Mouse (Mus musculus) cerebellum, adult 9-10 months (tissue): ENCODE results near the gene Tha1.

ENCODE experiments used
- DNase-seq: peaks from one replicate; pipeline ENCODE4 v3.0.0; 2022

Tha1 gene

DNA sequence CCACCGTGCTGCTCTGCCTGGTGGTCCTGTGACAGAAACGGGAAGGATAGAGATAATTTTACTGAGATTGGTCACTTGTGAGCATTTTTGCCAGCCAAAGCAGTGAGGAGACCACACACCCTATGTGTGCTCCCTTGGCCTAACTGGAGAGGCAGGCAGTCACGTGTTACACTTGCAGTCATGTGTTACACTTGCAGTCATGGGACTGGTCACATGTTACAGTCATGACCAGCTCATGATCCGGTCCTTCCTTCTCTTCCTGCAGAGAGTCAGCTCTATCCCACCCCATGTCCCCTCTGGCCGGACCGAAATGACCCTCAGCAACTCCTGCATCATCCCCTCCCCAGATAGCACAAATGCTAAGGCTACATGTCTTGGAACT, 7.7 kb upstream of the Tha1 start:
- peak; percentile 20 for DNase-seq

DNA sequence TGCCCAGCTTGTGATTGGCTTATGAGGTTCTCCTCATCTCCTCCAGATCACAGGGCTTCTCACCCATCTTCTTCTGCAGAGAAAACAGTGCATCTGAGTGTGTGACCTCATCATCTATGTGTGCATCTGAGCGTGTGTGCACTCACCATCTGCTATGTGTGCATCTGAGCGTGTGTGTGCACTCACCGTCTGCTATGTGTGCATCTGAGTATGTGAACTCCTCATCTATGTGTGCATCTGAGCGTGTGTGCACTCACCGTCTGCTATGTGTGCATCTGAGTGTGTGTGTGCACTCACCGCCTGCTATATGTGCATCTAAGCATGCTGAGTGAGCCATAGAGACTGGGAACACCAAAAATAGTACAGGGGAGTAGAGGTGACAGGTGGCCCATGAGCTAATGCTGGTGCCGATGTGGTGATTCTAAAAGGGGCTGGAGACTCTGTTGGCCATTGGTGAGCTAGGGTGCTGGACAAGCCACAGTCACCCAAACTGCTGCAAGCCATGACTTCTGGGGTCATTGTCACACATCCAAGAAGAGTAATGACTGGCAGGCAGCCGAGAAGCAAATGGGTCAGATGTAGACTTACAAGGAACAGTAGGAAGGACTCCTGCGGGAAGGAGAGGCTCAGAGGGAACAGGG, 7.2 kb upstream of the Tha1 start:
- peak; percentile 59 for DNase-seq

DNA sequence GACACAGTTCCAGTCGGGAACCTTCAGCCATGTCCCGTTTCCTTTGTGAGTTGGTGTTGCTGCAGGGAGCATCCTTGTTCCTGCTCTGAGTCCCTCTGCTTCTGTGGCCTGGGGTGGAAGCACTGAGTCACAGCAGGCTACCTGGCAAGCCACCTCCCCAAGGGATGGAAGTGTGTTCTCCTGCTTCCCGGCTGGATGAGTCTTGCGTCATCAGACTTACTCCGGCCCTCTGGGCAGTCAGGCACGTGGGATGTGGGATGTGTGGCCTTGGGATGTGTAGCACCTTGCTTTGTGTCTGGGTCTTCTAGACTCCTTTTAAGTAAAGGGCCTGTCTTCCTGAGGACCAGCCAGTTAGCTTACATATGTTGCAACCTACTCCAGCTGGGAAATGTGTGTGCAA, 6.4 kb upstream of the Tha1 start:
- DNase-seq, result peak; percentile 17

DNA sequence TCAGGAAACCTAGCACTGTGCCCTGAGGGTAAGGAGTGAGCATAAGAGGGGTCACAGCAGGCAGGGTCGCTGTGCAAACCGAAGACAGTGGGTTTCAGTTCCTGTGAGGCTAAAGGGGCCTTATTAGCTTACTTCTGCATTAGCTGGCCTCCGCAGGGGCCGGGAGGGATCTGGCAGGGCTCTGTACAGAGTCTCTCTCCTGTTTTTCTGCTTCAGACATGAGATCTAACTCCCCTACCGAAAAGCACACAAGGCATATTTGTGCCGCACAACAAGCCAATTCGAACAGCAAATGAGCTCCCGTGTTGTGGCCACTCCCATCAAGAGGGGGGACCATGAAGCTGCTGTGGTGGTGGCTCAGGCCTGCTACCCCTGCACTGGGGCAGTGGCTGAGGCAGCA, 5.6 kb upstream of the Tha1 start:
- DNase-seq, result no peak

DNA sequence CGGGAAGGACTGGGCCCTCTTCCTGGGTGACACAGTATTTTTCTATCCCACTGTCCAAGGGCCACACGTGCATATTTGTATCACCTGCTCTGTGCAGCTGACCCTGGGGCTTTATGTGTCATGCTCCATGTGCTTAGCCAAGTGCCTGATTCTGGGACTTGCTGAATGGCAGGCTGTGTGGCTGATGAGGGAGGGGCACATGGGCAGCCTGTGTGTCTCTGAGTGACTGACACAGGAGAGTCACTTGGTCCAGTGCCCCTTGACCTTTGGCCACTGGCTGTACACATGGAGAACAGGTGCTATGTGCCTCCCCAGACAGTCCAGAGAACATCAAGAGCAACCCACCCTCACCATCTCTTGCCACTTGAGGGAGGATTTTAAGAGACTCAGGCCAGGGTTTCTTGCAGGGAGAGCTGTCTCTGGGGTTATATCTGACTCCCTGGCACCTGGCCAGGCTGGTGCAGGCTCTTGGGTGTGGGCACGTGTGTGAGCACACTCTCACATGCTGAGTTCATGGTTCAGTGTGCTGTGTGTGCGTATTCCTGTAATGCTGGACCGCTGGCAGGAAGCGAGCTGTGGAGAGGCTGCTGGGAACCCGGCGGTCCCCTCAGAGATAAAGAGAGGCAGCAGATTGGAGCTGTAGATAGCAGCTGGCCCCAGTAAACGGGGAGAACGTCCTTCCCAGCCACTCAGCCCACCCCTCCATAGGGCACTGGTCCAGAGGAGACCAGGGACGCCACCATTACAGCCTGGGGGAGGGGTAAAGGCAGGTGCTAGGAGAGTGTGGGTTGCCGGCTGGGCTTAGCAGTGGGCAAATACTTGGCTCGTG, 4.8 kb upstream of the Tha1 start:
- DNase-seq, result peak; percentile 30

DNA sequence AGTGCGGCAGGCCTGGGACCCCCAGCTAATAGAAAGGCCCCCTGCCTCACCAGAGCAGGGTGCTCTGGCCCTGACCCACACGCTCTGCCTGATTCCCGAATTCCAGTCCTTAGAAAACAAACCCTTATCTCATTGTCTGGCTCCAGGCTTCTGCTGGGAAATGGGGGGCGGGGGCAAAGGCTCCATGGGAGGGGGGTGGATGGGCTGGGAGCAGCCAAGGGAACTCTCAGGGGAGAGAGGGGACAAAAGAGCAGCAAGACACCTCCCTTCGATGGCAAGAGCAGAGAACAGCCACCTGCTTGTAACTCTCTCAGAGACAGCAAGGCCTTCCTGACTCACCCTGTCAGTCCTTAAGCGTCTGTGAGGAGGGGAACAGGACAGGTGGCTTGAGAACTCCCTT, 2.4 kb upstream of the Tha1 start:
- no peak for DNase-seq

DNA sequence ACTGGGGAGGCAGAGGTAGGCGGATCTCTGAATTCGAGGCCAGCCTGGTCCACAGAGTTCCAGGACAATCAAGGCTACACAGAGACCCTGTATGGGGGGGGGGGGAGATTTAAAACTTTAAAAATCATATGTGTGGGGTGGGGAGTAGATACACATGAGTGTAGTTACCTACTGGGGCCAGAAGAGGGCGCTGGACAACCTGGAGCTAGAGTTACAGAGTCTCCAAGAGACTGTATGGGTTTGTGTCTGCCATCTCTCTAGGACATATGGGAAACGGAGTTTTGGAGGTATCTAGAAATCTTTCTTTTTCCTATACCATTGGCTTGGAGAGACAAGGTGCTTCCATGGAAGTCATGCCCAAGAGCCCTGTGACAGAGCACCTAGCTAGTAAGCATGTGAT, 1.1 kb upstream of the Tha1 start:
- no peak for DNase-seq

DNA sequence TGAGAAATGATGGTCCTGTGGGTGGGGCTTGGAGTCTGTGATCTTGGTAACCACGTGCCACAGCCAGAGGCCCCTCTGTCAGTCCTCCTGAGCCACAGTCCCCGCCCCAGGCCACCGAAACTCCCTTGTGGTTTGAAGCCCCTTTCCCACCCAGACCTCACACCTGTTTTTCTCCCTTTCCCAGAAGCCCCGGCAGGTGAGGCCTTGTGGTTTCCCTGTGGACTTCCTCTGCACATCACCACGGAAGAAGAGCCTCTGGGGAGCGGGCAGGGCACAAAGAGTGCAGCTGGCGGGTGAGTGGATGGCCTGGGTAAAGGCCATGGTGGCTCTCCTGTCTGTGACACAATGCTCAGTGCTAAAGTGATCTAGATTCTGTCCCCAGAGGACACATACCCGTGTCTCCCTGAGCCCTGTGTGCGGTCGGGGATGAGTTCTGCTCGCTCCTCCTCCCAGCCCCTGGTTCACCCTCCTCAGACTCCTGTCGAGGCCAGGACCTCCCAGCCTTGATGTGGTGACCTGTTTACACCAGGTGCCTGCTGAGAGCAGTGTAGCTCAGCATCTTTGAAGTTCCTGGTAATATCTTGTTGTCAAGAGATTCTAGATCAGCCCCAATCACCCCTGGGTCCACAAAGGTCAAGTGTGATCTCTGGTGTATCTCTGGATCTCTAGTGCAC, 1.2 kb downstream of the Tha1 start:
- DNase-seq, result no peak

DNA sequence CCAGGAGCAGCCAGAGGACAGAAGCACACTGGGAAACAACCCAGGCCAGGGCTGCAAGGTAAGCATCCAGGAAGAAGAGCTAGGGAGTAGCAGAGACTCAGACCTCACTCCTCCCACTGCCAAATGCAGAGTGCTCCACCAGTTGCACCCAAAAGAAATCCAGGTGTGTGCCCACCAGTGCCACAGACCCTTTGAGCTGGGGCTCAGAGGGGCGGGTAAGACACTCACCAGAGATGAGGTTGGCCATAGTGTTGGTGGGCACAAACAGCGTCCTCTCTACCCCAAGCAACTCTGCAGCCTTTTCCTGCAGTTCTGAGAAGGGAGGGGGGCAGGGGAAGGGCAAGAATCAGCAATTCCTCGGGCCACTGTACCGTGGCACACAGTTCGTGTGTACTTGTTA, 1.9 kb downstream of the Tha1 start:
- no peak for DNase-seq

DNA sequence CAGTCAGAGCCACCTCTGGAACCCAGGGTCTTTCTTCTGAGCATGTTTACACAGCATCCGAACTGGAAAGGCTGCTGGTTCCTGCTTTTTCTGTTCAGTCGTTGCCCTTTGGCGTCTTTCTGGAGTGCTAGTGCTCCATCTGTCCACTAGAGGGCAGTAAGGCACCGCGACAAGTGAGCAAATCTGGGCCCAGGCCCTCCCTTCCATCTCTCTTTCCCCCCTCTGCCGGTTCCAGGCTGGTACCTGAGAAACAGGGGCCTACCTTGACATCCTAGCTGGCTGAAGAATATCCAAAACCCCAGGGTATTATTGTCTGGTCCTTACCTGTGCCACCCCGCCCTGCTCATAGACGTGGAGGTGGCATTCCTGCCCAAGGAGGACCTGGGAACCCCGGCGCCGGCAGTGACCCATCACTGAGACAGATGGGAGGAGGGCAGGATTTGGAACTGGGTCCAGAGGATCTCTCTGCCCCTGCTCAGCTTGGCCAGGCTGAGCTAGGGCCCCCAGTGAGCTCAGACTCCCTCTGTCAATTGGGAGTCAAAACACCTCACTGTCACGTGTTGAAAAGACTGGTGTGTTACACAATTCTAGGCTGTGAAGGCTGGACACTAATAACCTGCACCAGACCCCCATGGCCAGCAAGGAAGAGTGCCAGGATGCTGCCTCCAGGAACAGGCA, 2.5 kb downstream of the Tha1 start:
- DNase-seq, result peak; percentile 93

DNA sequence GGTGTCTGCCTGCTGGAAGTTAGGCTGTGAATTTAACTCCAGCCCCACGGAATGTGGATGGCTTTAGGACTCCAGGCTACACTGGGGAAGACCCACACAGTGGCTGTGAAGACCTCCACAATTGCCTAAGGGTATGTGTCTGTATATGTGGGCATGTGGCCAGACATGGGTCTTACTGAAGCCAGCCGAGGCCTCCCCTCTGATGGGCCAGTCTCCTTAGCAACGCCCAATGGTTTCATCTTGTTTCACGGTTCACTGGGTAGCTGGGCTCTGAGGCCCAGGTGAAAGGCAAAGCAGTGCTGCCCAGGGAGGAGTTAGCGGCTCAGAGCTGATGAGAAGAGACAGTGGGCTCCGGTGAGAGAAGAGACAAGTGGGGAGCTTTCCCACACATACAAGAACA, 7.3 kb downstream of the Tha1 start:
- no peak for DNase-seq

DNA sequence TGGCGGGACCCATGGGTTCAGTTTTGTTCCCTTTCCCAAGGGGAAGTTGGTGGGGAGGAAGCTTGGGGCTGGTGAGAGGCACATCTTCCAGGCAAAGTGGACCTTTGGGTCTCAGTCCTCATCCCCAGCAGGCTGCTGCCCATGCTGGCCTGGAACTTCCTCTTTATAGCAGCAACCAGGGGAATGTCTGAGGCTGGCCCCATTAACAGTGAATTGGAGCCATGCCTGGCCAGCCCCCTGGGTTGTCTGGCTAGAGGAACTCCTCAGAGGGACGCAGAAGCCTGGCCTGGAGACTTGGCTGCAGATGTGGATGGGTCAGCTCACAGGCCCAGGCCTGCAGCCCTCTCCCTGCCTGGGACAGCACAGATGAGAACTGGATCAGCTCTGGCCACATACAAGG, 8.5 kb downstream of the Tha1 start:
- no peak for DNase-seq

DNA sequence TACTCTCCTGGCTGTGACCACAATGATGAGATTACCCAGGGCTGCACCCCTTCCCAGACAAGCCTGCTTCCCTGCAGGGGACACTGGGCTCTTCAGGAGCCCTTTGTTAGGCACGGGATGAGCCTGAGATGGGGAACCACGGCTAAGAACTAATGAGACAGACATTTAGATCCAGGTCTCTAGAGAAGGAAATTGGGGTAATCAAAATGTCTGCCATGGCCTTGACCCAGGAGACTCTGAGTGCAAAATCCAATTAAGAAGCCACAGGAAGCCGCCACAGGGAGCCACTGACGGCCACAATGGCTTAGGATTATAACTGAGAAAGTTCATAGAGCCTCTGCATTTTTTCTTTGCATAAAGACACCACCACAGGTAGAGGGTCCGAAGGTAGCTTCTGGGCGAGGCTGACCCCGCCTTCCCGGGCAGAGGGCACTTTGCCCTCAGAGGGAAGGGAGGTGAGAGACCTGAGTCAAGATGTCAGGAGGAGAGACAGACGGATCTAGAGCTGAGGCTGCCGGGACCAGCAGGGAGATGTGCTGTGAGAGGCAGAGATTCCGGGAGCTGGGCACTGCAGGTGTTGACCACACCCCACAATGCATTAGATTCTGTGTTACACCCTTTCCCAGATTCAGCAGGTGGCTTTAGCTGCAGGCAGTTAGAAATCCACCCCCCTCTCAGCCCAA, 10.0 kb downstream of the Tha1 start:
- no peak for DNase-seq

DNA sequence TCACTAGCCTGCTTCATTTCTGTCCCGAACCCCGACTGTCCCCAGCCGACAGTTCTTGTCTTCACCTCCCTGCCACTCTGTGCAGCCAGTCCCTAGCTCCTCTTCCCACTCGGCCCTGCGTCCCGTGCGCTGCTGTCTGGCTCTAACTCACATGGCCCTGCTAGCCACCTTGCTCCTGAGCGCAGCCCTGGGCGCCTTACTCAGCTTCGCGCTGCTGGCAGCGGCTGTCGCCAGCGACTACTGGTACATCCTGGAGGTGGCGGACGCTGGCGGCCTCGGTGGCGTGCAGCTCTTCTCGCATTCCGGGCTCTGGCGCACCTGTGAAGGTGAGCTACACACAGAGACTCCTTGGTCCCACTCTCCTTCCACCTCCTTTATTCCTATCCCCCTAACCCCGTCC, 12.7 kb downstream of the Tha1 start, which contains the start of gene Tmem235:
Gene Tmem235 (plus strand): TSS at position 152 of the 400 bp plus-strand sequence.
- DNase-seq, result no peak

DNA sequence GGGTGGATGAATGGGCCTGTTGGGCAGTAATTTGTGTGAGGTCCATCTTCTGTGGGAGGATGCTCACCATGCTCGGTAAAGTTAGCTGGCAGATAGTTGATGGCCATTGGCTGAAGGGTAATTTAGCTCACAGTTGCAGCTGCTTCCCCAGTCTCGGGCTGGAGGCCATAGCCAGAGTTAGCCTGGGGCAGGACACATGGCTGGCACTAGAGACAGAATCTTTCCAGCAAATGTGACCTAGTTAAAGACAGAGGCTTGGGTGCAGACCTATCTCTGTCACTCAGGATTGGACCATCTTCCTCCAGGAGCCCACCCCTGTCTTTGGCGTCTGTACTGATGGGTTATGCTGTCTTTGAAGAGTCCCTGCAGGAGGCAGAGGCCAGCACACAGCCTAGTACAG, 14.9 kb downstream of the Tha1 start:
- DNase-seq, result no peak

DNA sequence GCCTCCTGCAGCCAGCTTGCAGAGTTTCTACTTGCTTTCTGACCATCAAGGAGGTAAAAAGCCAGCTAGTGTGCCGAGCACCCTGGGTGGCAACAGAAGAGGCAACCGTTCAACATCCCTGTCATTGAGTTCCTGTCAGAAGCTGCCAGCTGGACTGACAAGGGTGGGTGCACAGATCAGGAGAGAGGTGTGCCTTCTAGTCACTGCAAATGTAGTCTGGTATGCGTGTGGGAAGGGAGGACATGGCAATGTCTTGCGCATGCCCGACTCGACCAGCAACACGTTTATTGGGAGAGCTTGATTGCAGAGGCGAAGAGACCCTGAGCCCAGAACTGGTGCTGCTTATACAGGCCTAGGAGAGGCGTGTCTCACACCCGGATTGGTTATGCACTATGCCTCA, 15.8 kb downstream of the Tha1 start:
- no peak for DNase-seq

DNA sequence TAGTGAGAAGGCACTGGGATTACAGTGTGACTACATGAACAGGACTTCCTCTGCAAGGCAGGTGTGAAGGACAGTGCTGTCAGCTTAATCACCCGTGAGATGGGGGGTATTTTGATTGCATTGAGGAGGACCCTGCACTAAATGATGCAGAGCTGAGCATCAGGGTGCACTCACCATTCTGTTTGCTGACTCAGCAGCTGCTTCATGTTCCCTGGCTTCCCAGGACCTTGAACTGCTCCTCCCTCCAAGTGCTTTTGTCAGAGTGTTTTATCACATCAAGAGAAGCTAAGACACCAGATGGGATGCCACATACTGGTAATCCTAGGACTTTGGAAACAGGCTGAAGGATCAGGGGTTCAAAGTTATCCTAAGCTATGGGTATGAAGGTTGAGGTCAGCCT, 17.3 kb downstream of the Tha1 start:
- DNase-seq, result no peak

DNA sequence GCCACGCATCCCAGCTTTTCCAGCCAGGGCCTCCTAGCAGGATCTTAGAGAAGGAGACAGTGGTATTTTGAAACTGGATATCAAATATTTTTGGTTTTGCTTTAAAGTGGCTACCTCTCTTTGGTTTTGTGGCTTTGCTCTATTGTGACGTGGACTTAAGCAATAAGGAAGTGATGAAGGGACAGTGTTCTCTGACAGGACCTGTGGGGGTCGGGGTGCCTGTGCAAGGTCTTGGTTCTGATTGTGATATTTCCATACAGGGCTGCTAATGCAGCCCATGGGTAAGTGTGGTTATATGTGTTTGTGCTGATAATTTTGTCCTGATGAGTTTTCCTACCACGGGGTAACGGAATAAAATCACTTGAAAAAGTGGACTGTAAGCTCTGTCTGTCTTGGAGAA, 17.9 kb downstream of the Tha1 start:
- DNase-seq, result no peak

DNA sequence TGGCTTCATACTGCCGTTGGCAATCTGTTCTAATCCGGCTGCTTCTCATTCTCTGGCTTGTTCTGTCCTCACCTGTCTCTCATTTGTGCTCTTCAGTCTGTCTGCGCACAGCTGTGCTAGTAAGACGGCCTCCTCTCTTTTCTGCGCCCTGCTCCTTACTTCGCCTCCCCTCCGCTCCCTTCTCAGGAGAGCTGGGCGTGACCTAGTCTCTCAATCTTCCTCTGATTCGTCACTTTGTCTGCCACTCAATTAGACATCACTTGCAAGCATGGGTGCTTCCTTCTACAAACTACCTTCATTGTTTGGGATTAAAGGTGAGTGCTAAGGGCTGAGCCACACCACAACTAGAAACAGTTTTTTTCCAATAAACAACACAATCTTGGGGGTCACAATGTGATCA, 19.0 kb downstream of the Tha1 start:
- no peak for DNase-seq

DNA sequence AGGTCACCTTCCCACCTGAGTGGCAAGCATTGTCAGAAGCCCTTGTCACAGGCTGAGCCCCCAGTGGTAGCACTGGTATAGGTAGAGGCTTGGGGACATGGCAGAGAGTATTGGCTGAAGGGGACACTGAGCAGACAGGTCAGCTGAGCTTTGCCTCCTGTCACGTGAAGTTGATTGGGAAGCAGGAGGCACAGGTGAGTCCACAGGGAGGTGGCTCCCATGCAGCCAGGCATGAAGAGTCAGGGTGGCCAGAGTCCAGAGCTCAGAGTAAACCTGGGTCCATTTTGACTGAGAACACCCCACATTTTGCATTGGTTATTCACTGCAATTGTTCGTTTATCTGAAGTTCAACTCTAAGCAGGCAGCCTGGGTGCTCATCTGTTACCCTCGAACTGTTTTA, 20.4 kb downstream of the Tha1 start:
- DNase-seq, result no peak

DNA sequence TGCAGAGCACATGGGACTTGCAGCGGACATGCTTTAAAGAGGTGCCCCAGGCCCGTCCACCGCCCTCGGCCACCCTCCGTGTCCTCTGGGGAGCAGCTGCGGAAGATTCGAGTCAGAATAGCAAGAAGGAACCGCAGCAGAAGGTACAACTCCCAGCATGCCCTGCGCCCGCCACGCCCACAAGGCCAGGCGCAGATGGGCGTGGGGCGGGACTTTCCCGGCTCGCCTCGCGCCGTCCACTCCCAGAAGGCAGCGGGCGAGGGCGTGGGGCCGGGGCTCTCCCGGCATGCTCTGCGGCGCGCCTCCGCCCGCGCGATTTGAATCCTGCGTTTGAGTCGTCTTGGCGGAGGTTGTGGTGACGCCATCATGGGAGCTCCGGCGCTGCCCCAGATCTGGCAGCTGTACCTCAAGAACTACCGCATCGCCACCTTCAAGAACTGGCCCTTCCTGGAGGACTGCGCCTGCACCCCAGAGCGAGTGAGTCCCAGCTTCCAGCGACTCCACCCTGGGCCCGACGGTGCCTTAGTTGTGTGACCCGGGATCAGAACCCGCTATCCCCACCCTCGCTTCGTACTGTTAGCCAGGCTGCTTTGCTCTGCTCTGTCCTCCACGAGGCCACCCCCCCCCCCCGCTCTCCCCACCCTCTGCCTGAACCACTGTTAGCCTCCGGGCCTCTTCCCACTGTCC, 24.2 kb downstream of the Tha1 start, which contains the start of gene Birc5:
Gene Birc5 (plus strand): TSS at position 267 of the 687 bp plus-strand sequence.
- peak; percentile 94 for DNase-seq
